Mouse (Mus musculus) embryo, embryonic 9.5 days (tissue): ENCODE measurements around the gene Ech1.

Source experiments
- DNase-seq: peaks from one replicate; pipeline ENCODE4 v3.0.0-alpha.2; 2017; ENCODE audit errors: extremely low spot score

Gene Ech1

GRCm38 (mm10) chr7:28860898-28861297 is 35.9 kb downstream of the Ech1 start:
- DNase-seq: no peak

- no peak for DNase-seq
Observed at GRCm38 (mm10) chr7:28862817-28863499, 37.9 kb downstream of the Ech1 start.

GRCm38 (mm10) chr7:28863540-28863939 is 38.5 kb downstream of the Ech1 start, which contains the start of gene Lgals7:
Lgals7 (plus strand) TSS chr7:28863853.
- DNase-seq: no peak

GRCm38 (mm10) chr7:28864288-28864750 is 39.3 kb downstream of the Ech1 start:
- DNase-seq: no peak

- DNase-seq: peak; percentile 75
Observed at GRCm38 (mm10) chr7:28865481-28866300, 40.7 kb downstream of the Ech1 start.

- DNase-seq: no peak
Observed at GRCm38 (mm10) chr7:28866769-28867507, 41.9 kb downstream of the Ech1 start.

GRCm38 (mm10) chr7:28867508-28868340 is 42.7 kb downstream of the Ech1 start:
- peak; percentile 76 for DNase-seq

- DNase-seq: no peak
Observed at GRCm38 (mm10) chr7:28870901-28871664, 46.1 kb downstream of the Ech1 start.

GRCm38 (mm10) chr7:28874565-28874964 is 49.5 kb downstream of the Ech1 start:
- no peak for DNase-seq

GRCm38 (mm10) chr7:28876099-28876498 is 51.1 kb downstream of the Ech1 start:
- no peak for DNase-seq

GRCm38 (mm10) chr7:28877155-28877554 is 52.1 kb downstream of the Ech1 start:
- DNase-seq: no peak

GRCm38 (mm10) chr7:28877856-28878255 is 52.8 kb downstream of the Ech1 start:
- DNase-seq: no peak

GRCm38 (mm10) chr7:28879606-28880005 is 54.6 kb downstream of the Ech1 start:
- no peak for DNase-seq

- DNase-seq: no peak
Observed at GRCm38 (mm10) chr7:28880554-28880953, 55.5 kb downstream of the Ech1 start.

GRCm38 (mm10) chr7:28881199-28881598 is 56.2 kb downstream of the Ech1 start, which contains the start of gene Capn12:
Capn12 (plus strand) TSS chr7:28881422.
- no peak for DNase-seq
